Mouse (Mus musculus): Measurements from ENCODE around the gene Gm14308. TPM values are rescaled to one million over a fixed set of nuclear protein-coding genes. Genes with fewer than 3 reads are reported as not detected.
"Not testable (repeated sequence)": the region's sequence is repeated elsewhere in the genome, so short reads cannot be mapped to it uniquely, and the experiment has no call there.

Gm14308 gene
- 8.2 and 14.9 TPM in 2 replicates for total RNA-seq (2014; rRNA removed)
- polyA plus RNA-seq (2015; fragmentation: Nextera tagmentation; extraction: Ambion mirVana), result 18.4 and 21.1 TPM in 2 replicates

GRCm38 (mm10) chr2:176636244-176636643 lies at the start of gene Gm14308:
Gene Gm14308 (minus strand): TSS chr2:176636344.
- not testable (repeated sequence) for H3K36me3 ChIP-seq (ENCODE audit: insufficient read depth, low read length); ATAC-seq (ENCODE audit: low FRiP score); DNase-seq (ENCODE audit: low spot score); H3K4me2 ChIP-seq (ENCODE audit: low read depth, low read length, poor library complexity, severe bottlenecking); H3K27me3 ChIP-seq (ENCODE audit: insufficient read depth, low read length); H3K27ac ChIP-seq (ENCODE audit: low read depth, low read length); H3K4me1 ChIP-seq (ENCODE audit: insufficient read depth, low read length); H3K9ac ChIP-seq (replicated peaks; ENCODE audit: low read length, poor library complexity, severe bottlenecking); H3K4me3 ChIP-seq (ENCODE audit: low read depth, low read length); H3K9me3 ChIP-seq (ENCODE audit: low read length)
- no CpG with 5 or more reads among the region's 4 CpGs for WGBS

- not testable (repeated sequence) for H3K9ac ChIP-seq (replicated peaks; ENCODE audit: low read length, poor library complexity, severe bottlenecking); H3K4me3 ChIP-seq (ENCODE audit: low read depth, low read length); H3K4me1 ChIP-seq (ENCODE audit: insufficient read depth, low read length); H3K27me3 ChIP-seq (ENCODE audit: insufficient read depth, low read length); DNase-seq (ENCODE audit: low spot score); H3K36me3 ChIP-seq (ENCODE audit: insufficient read depth, low read length); H3K27ac ChIP-seq (ENCODE audit: low read depth, low read length); H3K4me2 ChIP-seq (ENCODE audit: low read depth, low read length, poor library complexity, severe bottlenecking); H3K9me3 ChIP-seq (ENCODE audit: low read length); ATAC-seq (ENCODE audit: low FRiP score)
- WGBS, result no CpG with 5 or more reads among the region's 6 CpGs
Observed at GRCm38 (mm10) chr2:176670222-176670621, 34.1 kb upstream of the Gm14308 start, which contains the start of gene Zfp973. Gene Zfp973 (plus strand): TSS chr2:176670522.

Other genes with a start within 250 kb of the Gm14308 start
- 4.9 and 5.2 TPM in 2 replicates for gene Gm14435, start 212.8 kb downstream of the Gm14308 start, total RNA-seq (2014; rRNA removed)
- 11.5 and 13.7 TPM in 2 replicates for gene Gm14435, start 212.8 kb downstream of the Gm14308 start, polyA plus RNA-seq (2015; fragmentation: Nextera tagmentation; extraction: Ambion mirVana)
- gene Gm14434, start 149.6 kb downstream of the Gm14308 start, total RNA-seq (2014; rRNA removed), result 12.3 and 13.3 TPM in 2 replicates
- 24.9 and 26.4 TPM in 2 replicates for gene Gm14434, start 149.6 kb downstream of the Gm14308 start, polyA plus RNA-seq (2015; fragmentation: Nextera tagmentation; extraction: Ambion mirVana)
- not detected in 2 replicates for gene Zfp967, start 115.3 kb downstream of the Gm14308 start, total RNA-seq (2014; rRNA removed)
- not detected in 2 replicates for gene Zfp967, start 115.3 kb downstream of the Gm14308 start, polyA plus RNA-seq (2015; fragmentation: Nextera tagmentation; extraction: Ambion mirVana)
- gene Zfp973, start 34.2 kb upstream of the Gm14308 start, total RNA-seq (2014; rRNA removed), result 7.5 and 11.6 TPM in 2 replicates
- gene Zfp973, start 34.2 kb upstream of the Gm14308 start, polyA plus RNA-seq (2015; fragmentation: Nextera tagmentation; extraction: Ambion mirVana), result 9.4 and 11.2 TPM in 2 replicates
- gene Gm14305, start 72.0 kb upstream of the Gm14308 start, total RNA-seq (2014; rRNA removed), result 30.3 and 39.6 TPM in 2 replicates
- 43.0 and 43.4 TPM in 2 replicates for gene Gm14305, start 72.0 kb upstream of the Gm14308 start, polyA plus RNA-seq (2015; fragmentation: Nextera tagmentation; extraction: Ambion mirVana)
- gene Gm14295, start 162.3 kb upstream of the Gm14308 start, total RNA-seq (2014; rRNA removed), result 9.3 and 11.5 TPM in 2 replicates
- gene Gm14295, start 162.3 kb upstream of the Gm14308 start, polyA plus RNA-seq (2015; fragmentation: Nextera tagmentation; extraction: Ambion mirVana), result 11.2 and 16.6 TPM in 2 replicates
- not detected in 2 replicates for gene Gm14408, start 194.8 kb upstream of the Gm14308 start, total RNA-seq (2014; rRNA removed)
- gene Gm14408, start 194.8 kb upstream of the Gm14308 start, polyA plus RNA-seq (2015; fragmentation: Nextera tagmentation; extraction: Ambion mirVana), result not detected in 2 replicates

Data from midbrain, postnatal 0 days (tissue).